Mouse (Mus musculus) mouse embryonic stem cell (cell line): ENCODE measurements at regions not wholly inside any gene's neighbourhood (a gene's known extent, or its start where the extent isn't known, plus 50 kb on each side); places are given as distances from the start of the nearest gene placed in this dataset.
"Not testable (repeated sequence)": the region's sequence is repeated elsewhere in the genome, so short reads cannot be mapped to it uniquely, and the experiment has no call there.

Experiments
- in situ Hi-C, 2 experiments: fragments of 300-500 bp; cut with MboI; formaldehyde crosslinking; loops; 1 replicate in 1 of 2; 3 replicates in 1 of 2; pipeline ENCODE4 v1.14.3; 2019 to 2020; ENCODE audit warnings: low sequenced_read_pairs in 2 of 2, low pct_unique_long_range_greater_than_20kb in 1 of 2, mixed read lengths in 1 of 2; ENCODE audit not compliant: unreplicated experiment in 1 of 2

DNA sequence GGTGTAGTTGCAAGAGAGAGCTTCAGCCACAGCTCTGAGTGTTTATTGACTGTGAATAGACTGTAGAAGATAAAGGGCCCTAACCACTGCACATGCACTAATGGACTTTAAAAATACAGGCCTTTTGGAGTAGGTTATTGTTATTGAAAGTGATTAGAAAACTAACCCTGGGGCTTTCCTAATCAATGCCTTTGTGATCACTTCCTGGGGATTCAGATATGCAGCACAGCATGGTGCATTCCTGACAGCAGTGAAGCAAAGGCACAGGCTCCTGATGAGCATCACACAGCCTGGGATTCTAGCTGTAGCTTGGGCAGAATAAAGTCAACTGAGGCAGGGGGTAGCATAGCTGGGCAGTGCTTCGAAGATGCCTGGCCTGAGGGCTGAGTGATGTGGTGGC is 87.3 kb downstream of the Gm11077 start:
- in situ Hi-C loops, result no loop called here

DNA sequence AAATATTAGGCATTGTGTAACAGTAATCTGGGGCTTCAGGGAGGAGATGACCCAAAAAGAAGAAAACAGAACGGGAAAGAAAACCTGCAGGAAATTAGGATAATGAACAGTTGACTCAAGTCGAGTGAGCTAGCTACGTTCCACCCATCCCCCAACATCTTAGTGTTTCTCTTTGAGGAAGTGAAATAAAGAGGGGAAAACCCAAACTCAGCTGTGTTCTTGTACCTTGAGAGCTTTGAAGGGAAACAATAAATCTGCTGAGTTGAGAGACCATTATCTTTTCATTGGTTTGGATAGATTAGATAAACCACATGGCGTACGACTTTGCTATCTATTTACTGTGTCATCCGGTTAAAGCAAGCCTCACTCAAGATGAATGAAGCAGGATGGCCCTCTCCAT is 87.7 kb downstream of the Gm11077 start:
- in situ Hi-C loops, result no loop called here

DNA sequence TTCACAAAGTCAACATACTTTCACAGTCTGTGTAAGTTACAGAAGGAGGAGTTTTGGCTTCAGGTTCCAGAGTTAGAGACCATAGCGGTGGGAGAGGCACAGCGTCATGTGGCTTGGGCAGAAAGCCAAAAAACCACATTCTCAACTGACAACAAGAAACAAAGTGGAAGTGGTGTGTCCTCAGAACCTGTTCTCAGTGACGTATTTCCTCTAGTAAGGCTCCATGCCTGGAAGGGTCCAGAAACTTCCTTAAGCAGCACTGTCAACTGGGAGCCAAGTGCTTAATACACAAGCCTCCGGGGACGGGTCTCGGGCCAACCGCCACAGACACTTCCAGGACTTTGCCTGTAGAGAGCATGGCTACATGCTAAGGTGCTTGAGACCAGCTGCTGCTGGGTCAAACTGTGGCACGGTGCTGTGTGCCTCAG is 90.4 kb downstream of the Gm11077 start:
- in situ Hi-C loops, result no loop called here

DNA sequence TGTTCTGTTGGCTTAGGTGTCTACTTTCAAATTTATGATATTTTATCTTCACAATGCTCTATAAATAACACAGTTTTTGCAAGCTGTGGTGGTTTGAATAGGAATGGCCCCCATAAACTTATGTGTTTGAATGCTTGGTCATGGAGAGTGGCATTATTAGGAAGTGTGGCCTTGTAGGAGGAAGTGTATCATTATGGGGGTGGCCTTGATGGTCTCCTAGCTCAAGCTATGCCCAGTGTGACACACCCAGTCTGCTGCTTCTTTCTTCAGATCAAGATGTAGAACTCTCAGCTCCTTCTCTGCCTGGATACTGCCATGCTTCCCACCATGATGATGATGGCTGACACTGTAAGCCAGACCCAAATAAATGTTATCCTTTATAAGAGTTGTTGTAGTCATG is 97.4 kb downstream of the Gm11077 start:
- in situ Hi-C loops, result no loop called here

DNA sequence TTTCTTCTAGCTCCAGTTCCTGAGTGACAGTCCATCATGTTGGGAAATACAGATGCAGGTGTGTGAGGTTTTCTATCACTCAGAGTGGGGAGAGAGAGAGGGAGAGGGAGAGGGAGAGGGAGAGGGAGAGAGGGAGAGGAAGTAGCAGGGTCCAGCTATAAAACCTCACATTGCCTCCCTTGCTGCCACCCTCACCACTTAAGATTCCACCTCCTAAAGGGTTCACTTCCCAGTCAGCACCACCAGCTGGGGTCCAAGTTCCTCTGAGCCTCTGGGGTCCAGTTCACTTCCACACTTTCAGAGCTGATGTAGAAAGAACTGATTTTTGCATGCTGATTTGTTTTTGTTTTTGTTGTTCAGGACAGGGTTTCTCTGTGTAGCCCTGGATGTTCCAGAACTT is 98.6 kb downstream of the Gm11077 start:
- in situ Hi-C loops, result no loop called here

DNA sequence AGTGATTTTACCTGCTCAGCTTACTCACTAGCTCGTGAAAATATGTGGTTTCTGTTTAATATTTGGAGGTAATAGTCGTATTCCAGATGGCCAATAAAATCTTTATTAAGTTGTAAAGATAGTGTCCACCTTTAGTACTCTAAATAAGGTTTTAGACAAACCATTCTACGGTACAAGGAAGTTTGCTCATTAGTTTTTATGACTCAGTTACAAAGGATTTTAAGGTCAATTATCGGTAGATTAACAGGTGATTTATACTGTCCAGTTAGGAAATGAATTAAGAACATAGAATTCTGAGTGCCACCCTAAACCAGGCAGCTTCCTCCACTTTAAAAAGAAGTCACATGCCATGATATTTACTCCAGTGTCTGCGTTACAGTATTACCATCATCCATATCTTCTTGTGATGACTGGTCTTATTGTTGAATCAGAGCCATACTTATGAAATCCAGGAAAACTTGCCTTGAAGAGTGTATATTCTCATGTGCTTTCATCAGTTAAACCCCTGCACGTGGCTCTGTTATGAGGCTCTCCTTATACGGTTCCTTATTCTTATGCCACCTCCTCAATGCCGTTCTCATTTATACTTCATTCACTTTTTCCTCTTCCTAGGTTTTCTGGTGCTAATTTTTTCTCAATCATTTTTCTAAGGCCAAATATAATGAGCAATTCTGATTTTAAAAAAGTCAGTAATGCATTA is 114.4 kb downstream of the Gm11077 start:
- in situ Hi-C loops, result no loop called here

DNA sequence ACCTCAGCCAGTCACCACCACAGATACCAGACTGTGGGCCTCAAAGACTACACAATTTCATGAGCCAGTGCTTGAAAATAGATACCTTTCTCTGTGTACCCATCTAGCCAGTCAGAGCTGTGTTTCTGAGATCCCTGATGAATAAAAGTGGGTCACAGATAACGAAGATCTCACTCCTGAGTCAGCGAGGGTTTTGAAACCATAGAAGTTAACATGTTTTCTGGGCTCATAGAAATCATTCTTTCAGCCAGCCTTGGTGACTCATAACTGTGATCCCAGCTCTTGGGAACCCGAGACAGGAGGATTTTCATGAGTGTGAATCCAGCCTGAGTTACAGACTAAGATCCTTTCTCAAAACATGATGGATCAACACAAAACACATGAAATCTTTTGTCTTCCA is 118.1 kb downstream of the Gm11077 start:
- in situ Hi-C loops, result no loop called here

DNA sequence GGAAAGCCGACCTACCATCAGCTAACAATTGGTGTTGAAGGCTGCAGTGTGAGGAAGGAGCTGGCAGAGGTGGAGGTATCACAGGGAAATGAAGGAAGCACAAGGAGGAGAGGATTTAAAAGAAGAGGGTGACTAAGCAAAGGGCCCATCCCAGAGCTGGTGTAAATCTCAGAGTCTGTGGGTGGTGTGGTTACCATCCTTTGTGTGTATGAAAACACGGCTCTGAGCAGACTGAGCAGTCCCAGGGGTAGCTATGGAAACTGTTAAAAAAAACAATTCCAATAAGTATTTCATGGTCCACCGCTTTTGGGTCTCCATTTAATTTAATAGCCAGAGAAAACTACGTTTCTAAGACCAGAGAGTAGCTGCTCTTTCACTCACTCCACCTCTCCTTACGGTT is 123.3 kb downstream of the Gm11077 start:
- in situ Hi-C loops, result no loop called here

DNA sequence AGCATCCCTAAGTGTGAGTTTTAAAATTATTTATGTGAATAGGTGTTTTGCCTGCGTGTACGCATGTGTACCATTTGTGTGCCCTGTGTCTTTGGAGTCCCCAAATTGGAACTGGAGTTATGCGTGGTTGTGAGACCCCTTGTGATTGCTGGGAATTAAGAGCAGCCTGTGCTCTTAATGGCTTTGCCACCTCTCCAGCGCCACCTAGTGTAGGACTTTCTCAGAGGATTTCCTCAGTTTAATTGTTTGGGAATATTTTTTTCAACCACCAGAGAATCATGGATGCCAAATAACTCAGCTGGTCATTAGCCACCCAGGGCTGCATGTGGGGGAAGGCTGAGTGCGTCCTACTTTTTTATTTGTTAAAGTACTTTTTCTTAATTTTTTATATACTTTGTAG is 124.4 kb downstream of the Gm11077 start:
- in situ Hi-C loops, result no loop called here

DNA sequence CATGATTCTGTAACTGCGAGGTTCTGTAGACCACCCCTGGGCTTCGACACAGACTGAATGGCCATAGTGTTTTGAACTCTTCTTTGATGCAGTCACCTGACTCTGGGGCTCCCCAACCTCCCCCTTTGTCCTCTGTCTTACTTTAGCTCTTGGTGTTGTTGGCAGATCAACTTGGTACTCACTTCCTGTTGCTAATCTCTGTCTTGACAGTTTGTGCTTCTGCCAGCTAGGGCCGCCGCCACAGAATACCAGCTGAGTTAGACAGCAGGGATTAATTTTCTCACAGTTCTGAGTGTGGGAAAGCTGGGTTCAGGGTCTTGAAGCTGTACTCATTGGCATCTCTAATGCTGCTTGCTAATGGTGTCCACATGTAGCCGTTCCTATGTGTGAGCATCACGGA is 125.6 kb downstream of the Gm11077 start:
- in situ Hi-C loops, result no loop called here

DNA sequence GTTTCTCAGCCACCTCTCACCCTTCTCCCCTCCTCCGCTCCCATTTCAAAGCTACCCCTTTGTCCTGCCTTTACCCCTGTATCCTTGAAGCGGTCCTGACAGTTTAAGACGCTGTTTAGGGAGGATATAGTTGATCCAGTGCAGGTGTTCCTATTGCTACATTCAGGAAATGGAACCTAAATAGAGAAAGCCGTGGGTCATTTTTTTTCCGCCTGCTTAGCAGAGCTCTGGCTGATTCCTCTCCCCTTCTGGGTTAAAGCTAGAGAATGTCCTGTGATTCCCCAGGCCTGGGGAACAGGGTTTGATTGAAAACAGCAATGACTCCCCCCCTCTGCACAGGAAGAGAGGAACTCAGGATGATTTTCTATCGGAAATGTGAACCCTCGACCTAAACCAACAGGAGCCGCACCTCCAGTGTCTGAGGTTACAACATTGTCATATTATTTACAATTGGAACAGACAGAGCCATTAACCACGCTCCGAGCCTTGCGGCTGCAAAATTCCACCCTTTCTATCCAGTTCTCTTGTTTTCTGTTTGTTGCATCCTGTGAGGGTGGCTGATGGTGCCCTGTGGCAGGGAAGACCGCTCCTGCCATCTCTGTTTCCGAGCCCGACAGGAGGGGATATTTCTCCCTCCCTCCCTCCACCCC is 127.5 kb downstream of the Gm11077 start:
- in situ Hi-C loops, result no loop called here

DNA sequence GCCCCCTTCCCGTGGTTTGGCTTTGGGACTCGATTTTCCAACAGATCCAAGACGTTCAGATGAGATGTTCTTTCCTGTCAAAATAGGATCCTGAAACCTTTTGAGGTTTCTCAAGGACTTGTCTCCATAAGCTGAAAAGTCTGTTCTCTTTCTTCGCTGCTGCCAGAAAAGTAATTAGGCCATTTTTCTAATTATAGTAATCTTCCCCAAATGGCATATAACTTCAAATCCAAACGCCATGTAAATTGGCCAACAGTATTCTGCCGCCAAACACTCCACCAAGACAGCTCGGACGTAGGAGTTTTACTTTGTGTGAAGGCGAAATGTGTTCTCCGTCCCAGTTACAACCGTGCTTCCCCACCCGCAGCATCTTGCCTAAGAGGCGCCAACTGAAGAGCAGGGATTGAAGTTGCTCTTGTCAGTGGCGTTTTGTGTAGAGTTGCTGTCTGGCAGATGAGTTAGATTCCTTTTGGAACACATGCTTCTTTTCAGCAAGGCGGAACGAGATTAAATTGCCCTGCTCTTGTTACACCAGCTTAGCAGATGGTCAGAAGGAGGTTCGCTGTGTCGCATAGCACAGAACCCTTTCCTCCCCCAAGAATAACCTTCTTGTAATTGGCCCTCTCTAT is 128.1 kb downstream of the Gm11077 start:
- in situ Hi-C loops, result no loop called here

DNA sequence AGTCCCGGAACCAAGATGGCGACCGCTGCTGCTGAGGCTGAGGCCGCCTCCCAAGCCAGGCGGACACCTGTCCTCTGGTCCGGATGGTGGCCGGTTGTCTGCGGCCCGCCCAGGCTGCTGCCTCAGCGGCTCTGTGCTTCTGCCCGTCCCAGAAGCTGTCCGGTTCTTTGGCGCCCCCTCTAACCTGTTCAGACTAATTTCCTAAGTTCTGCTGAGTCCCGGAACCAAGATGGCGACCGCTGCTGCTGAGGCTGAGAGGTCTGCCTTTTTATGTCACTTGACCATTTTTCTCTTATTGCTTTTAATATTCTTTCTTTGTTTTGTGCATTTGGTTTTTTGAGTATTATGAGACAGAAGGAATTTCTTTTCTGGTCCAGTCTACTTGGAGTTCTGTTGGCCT is 140.4 kb downstream of the Gm11077 start:
- in situ Hi-C loops, result not testable (repeated sequence)

DNA sequence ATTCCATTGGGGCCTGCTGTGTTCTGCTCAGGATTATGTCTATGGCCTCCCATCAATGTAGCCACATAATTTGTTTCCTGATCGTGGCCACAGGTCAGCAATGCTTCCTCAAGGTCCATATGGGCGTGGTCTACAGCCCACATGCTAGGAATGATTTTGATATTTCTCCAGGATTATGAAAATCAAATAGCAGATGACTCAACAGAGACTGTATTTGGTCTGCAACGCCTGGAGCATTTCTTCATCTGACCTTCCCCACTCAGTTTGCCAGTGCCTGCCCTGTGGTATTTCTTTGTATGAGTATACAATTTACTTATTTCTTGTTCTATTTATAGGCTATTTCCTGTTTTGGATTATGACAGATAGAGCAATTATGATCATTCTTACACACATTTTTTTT is 145.7 kb downstream of the Gm11077 start:
- in situ Hi-C loops, result no loop called here

DNA sequence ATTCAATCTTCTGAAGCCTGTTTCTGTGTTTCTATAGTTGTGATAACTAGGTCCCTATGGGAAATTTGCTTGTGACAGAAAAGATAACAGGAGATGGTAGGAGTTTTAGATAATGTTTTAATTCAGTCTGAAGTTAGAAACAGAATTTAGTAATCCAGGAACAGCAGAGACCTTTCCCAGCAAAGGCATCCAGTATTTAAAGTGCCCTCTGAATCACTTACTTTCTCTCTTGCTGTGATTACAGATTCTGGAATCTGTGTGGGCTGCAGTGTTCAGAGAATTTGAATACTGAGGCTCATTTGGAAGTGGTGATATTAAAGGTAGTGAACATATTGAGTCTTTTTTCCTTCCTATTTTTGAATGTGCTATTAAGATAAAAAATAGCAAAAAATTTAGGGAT is 154.6 kb downstream of the Gm11077 start:
- in situ Hi-C loops, result no loop called here

DNA sequence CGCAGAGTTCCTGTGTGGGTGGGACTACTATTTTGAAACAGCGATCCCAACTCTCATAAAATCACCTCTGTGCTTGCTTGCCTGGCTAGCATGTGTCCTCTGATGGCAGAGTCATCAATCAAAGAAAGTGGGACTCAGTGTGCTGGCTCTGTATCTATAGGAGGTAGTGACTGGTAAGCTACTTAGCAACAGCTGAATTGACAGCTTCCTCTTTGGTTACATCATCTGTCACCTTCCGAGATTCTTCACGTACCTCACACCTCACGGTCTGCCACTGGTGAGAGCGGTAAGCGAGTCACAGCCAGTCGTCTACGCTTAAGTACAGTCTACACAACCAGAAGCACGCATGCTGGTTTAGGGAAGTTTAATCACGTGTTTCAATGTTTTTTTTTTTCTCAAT is 159.5 kb downstream of the Gm11077 start:
- in situ Hi-C loops, result no loop called here

DNA sequence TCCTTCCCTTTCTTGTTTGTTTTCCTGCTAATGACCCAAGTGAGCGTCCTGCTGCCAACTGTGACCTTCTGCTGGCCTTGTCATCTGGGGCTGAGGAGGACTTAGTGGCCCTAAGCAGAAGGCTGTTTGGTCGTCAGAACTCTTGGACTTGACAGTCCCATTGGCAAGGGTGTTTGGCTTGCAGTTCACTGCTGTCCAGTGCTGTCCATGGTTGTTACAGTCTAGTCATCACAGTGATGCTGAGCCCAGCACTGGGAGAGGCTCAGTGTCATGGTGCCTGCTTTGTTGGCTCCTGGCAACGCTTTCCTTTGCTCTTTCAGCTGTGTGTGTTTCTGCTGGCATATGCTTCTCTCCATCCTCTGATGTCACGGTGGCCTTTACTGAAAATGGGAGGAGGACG is 161.0 kb downstream of the Gm11077 start:
- in situ Hi-C loops, result no loop called here

DNA sequence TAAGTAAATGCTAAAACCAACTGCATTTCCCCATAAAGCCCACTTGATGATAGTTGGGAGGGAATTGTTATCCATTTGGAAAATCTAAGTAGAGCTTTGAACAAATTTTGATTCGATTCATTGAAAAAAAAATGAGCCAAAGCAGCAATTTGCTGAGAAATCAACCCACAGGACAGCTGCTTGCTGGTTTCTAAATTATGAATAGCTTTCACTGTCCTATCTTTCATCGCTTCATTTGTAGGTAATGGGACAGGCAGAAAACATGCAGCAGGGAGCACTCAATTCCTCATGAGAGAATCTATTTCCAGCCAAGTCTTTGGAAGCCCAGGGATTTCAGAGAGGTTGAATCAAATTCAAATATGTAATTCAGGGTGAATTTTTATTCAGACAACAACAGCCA is 161.5 kb downstream of the Gm11077 start:
- in situ Hi-C loops, result no loop called here

DNA sequence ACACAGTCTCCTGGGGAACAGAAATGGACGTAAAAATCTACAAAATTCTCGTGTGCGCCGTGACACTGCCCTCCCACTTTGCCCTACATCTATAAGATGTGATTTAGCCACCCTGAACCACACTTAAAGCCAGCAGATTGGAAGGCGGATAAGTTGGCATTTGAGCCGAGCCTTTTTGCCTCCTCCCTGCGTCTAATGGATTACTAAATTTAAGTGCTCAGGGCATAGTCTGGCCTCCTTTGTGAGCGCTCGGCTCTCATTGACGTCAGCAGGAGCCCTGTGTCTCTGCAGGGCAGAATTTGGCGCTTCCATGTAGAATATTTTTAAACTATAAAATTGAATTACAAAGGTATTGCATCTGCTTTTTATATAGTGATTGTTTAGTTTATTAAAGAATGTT is 165.4 kb downstream of the Gm11077 start:
- in situ Hi-C loops, result no loop called here

DNA sequence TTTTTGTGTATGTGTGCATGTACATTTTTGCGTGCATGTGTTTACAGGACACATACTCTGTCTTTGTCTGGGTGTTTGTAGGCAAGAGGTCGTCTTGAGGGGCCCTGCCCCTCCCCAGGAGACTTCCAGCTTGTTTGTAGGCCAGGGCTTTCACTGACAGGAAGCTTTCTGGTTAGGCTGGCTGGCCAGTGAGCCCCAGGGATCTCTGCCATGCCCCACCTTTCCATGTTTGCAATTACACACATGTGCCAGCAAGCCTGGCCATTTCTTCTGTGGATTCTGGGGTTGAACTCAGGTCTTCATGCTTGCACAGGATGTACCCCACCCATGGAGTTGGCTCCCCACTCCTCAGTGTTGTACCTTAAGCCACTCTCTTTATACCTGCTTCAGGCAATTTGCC is 166.4 kb downstream of the Gm11077 start:
- in situ Hi-C loops, result no loop called here
